Mouse (Mus musculus) spleen, adult 2 months (tissue): ENCODE data around the gene Des. TPM values are rescaled to one million over a fixed set of nuclear protein-coding genes. Genes with fewer than 3 reads are reported as not detected.

ENCODE experiments used
- DNase-seq, 2 experiments: peaks; one replicate each; pipeline versions ENCODE4 v3.0.0 to v3.0.0-alpha.2; 2012 to 2021; ENCODE audit warnings: low spot score in 2 of 2, low read depth in 1 of 2
- H3K27ac ChIP-seq: fragments of 200-500 bp; 2 replicates; pipeline ENCODE4 v1.5.1; 2012; ENCODE audit warnings: low read length, inconsistent platforms; ENCODE audit not compliant: insufficient read depth
- H3K27me3 ChIP-seq: fragments of 200-500 bp; 2 replicates; pipeline ENCODE4 v1.6.1; 2012; ENCODE audit warnings: mild to moderate bottlenecking, moderate library complexity, low read length, inconsistent platforms; ENCODE audit not compliant: control insufficient read depth, insufficient read depth
- H3K36me3 ChIP-seq: fragments of 200-500 bp; 2 replicates; pipeline ENCODE4 v1.6.1; 2012; ENCODE audit warnings: mild to moderate bottlenecking, low read length, inconsistent platforms; ENCODE audit not compliant: control insufficient read depth, insufficient read depth
- H3K4me1 ChIP-seq: fragments of 200-500 bp; 2 replicates; pipeline ENCODE4 v1.6.1; 2011; ENCODE audit warnings: inconsistent platforms; ENCODE audit not compliant: control insufficient read depth, insufficient read depth, insufficient read length
- H3K4me3 ChIP-seq: fragments of 200-500 bp; 2 replicates; pipeline ENCODE4 v1.5.1; 2011; ENCODE audit warnings: mild to moderate bottlenecking, inconsistent platforms; ENCODE audit not compliant: insufficient read depth, insufficient read length; ENCODE audit errors: extremely low read depth
- CTCF ChIP-seq: fragments of 200-500 bp; IDR thresholded peaks from 2 replicates; pipeline ENCODE4 v1.5.1; 2011; ENCODE audit warnings: mild to moderate bottlenecking, inconsistent platforms; ENCODE audit not compliant: insufficient read depth, insufficient read length, insufficient replicate concordance; ENCODE audit errors: extremely low read depth
- POLR2A ChIP-seq: fragments of 200-500 bp; IDR thresholded peaks from 2 replicates; pipeline ENCODE4 v1.6.1; 2011; ENCODE audit warnings: low read depth, low read length, inconsistent platforms
- WGBS: fragments of 180-500 bp; shearing (Covaris S2); methylation state at CpG from one replicate; pipeline ENCODE4 v1.1.7; 2018; 5-methylcytosine and 5-hydroxymethylcytosine counted together
- polyA plus RNA-seq: library from polyadenylated mRNA; depleted of rRNA; stranded (reverse); fragments of >200 nt; gene quantifications from 2 replicates; pipeline ENCODE4 v1.2.3, GENCODE M21; 2012; rRNA removed

The Des gene
- polyA plus RNA-seq, 1 experiment: 40.5 TPM

DNA sequence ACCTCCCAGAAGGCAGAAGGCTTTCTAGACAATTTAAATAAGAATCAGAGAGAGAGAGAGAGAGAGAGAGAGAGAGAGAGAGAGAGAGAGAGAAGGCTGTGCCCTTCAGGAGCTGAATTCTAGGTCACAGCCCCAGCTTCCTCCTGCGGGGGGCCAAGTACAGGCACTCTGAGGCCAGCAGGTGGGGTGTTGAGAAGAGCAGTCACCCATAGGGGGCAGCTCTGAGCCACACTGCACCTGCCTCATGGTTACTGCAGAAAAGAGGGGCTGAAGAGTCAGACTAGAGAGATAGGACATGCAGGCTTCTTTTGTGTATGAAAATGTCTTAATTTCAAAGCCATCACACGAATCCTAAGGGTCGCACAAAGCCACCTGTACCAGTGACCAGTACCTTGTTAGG is 53.6 kb downstream of the Des start:
- Histone ChIP-seq H3K36me3 (no peaks in the 10 kb centered on the region), H3K27ac (no peak overlapping the region), H3K4me1 (no peaks in the 10 kb centered on the region), H3K27me3 (no peaks in the 10 kb centered on the region), H3K4me3 (no peak overlapping the region)
- WGBS: 66% methylated on average over 3 of the region's 3 CpGs
- TF ChIP-seq POLR2A: no peak
- 0 out of 2 replicates have a peak, but pooled peaks have one; percentile 1 for TF ChIP-seq CTCF
- DNase-seq: no peak

Other genes starting within 250 kb of the Des start
- gene Nhej1, start 235.1 kb upstream of the Des start, polyA plus RNA-seq: 1.3 TPM in 2 replicates
- 0.30 and 0.50 TPM in 2 replicates for gene Slc23a3, start 226.4 kb upstream of the Des start, polyA plus RNA-seq
- gene Cnppd1, start 217.6 kb upstream of the Des start, polyA plus RNA-seq: 59.3 and 71.7 TPM in 2 replicates
- gene Retreg2, start 217.6 kb upstream of the Des start, polyA plus RNA-seq: 88.2 and 101 TPM in 2 replicates
- gene Zfand2b, start 191.7 kb upstream of the Des start, polyA plus RNA-seq: 47.7 and 53.2 TPM in 2 replicates
- gene Abcb6, start 179.9 kb upstream of the Des start, polyA plus RNA-seq: 14.0 and 15.7 TPM in 2 replicates
- gene Ankzf1, start 168.2 kb upstream of the Des start, polyA plus RNA-seq: 15.5 and 15.9 TPM in 2 replicates
- gene Atg9a, start 168.1 kb upstream of the Des start, polyA plus RNA-seq: 34.5 and 40.8 TPM in 2 replicates
- gene Glb1l, start 149.5 kb upstream of the Des start, polyA plus RNA-seq: 5.3 and 5.7 TPM in 2 replicates
- gene Stk16, start 149.5 kb upstream of the Des start, polyA plus RNA-seq: 121 and 131 TPM in 2 replicates
- 123 and 132 TPM in 2 replicates for gene Tuba4a, start 140.5 kb upstream of the Des start, polyA plus RNA-seq
- gene A630095N17Rik, start 128.2 kb upstream of the Des start, polyA plus RNA-seq: 0.19 TPM in 1 of 2 replicates, not detected in the other
- gene Dnajb2, start 123.9 kb upstream of the Des start, polyA plus RNA-seq: 32.6 and 45.8 TPM in 2 replicates
- gene Ptprn, start 95.8 kb upstream of the Des start, polyA plus RNA-seq: 0.22 and 0.35 TPM in 2 replicates
- gene Resp18, start 81.9 kb upstream of the Des start, polyA plus RNA-seq: 0.18 TPM in 1 of 2 replicates, not detected in the other
- gene Dnpep, start 42.3 kb upstream of the Des start, polyA plus RNA-seq: 76.1 and 81.0 TPM in 2 replicates
- 14.3 and 21.2 TPM in 2 replicates for gene Speg, start 15.0 kb downstream of the Des start, polyA plus RNA-seq
- 85.1 and 101 TPM in 2 replicates for gene Gmppa, start 75.6 kb downstream of the Des start, polyA plus RNA-seq
- 0.02 and 0.05 TPM in 2 replicates for gene Asic4, start 90.1 kb downstream of the Des start, polyA plus RNA-seq
- gene Chpf, start 119.0 kb downstream of the Des start, polyA plus RNA-seq: 30.4 and 40.6 TPM in 2 replicates
- gene Tmem198, start 119.2 kb downstream of the Des start, polyA plus RNA-seq: 2.6 and 3.6 TPM in 2 replicates
- gene Obsl1, start 146.1 kb downstream of the Des start, polyA plus RNA-seq: 7.8 and 7.9 TPM in 2 replicates
- gene Inha, start 146.7 kb downstream of the Des start, polyA plus RNA-seq: 2.9 TPM in 2 replicates
- 73.8 and 77.3 TPM in 2 replicates for gene Stk11ip, start 161.2 kb downstream of the Des start, polyA plus RNA-seq
- gene Slc4a3, start 185.9 kb downstream of the Des start, polyA plus RNA-seq: 3.9 and 4.5 TPM in 2 replicates